Mouse (Mus musculus): ENCODE measurements around the gene Bsnd.

DNA sequence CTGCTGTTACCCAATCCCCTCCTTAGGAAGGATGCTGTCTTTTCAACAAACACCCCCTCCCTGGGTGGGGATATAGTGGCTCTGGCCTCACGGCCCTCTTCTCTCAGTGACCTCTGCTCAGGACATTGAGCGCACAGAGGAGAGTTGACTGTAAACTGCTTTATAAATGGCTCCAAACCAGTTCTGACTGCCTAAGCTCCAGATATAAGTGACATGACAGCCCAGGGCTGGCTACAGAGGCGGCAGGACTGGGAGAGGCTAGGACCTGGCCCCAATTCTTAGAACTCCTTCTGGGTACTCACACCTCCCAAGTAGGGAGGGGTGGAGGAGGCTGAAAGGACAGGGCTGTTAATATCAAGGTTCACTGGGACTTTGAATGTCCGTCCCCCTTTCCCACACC, 1.5 kb downstream of the Bsnd start:
- TF ChIP-seq GATA1 (IDR thresholded peaks at IDR 0.05; ENCODE audit: borderline replicate concordance, low read length) = no peak
- TF ChIP-seq FLI1 (IDR thresholded peaks at IDR 0.05; ENCODE audit: low read length) = no peak

All from megakaryocyte, embryonic 14.5 days (primary cell).